Mouse (Mus musculus): Measurements from ENCODE around the gene Ndufv2.
"Not testable (repeated sequence)": the region's sequence is repeated elsewhere in the genome, so short reads cannot be mapped to it uniquely, and the experiment has no call there.

DNA sequence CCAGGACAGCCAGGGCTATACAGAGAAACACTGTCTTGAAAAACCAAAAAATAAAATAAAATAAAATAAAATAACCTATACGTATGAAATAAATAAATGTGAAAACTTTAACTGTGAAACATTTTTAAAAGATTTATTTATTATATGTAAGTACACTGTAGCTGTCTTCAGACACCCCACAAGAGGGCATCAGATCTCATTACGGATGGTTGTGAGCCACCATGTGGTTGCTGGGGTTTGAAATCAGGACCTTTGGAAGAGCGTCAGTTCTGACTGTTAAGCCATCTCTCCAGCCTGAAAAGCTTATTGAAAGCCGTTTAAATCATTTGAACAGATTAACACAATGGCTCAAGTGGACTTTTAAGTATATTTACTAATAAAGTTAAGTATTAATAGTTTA lies 57.7 kb downstream of the Ndufv2 start:
- not testable (repeated sequence) for TF ChIP-seq CHD2 (IDR thresholded peaks at IDR 0.05; ENCODE audit: low read depth, low read length); HCFC1 (IDR thresholded peaks at IDR 0.05; ENCODE audit: borderline replicate concordance, insufficient read depth, low read length); ZNF384 (IDR thresholded peaks at IDR 0.05; ENCODE audit: low read depth, low read length); MAFK (IDR thresholded peaks at IDR 0.05; ENCODE audit: insufficient read depth, low read depth, low read length); ZC3H11A (IDR thresholded peaks at IDR 0.05; ENCODE audit: borderline replicate concordance, low read depth, low read length)
